Mouse (Mus musculus) retina, postnatal 7 days (tissue): ENCODE results near the gene Gm20604.

Source experiments
- DNase-seq: peaks from one replicate; pipeline ENCODE4 v3.0.0-alpha.2; 2012; ENCODE audit warnings: low read depth, low spot score

The Gm20604 gene

DNA sequence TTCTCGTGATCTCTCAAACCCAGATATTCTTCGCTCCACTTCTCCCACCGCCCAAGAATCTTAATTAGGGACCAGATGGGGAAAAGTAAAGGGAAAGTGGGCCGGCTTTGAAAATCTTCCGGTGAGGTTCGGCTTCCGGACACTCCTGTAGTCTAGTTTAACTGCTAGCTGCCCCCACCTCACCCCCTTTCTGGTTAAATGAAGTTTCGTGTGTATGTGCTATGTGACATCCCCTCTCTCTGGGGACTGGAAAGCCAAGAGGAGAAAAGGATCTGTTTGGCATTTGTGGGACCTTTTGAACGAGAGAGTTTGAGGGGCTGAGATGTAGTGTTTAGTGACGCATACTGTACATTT lies at the start of gene Gm20604:
Gene Gm20604, minus strand, starts transcription at position 270 of the 354 bp plus-strand sequence.
- DNase-seq: no peak

DNA sequence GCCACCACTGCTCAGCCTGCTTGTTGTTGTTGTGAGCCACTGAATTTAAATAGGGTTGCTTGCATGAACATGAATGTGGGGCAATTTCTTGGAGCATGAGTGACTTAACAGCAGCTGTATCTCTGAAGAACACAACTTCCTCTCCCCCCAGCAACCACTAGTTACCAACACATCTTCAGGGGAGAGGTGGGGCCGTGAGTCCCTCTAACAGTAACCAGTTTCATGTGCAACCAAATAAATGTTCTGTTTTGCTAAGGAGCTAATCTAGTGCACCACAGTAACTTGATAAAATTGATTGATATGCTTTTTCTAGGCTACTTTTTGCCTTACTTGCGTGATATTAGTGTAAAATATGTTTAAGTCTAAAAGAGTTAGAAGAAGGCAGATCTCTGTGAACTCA lies 41.1 kb upstream of the Gm20604 start:
- DNase-seq: no peak

DNA sequence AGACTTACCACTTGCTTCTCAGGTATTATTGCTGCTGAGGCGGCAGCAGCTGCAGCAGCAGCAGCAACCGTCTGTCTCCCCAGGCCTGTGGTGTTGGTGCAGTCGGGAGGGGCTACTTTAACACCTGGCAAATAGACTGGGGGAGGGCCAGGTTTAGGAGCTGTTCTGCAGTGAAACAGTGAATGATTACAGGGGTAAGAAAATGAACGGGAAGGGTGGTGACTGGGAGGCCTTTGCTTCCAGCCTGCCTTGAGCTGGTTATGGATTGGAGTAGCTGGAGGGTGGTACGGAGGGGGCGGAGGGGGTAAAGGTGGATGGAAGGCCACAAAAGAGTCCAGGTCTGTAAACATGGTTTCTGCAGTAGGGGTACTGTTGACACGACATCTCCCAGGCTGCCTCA lies 29.5 kb upstream of the Gm20604 start:
- no peak for DNase-seq

DNA sequence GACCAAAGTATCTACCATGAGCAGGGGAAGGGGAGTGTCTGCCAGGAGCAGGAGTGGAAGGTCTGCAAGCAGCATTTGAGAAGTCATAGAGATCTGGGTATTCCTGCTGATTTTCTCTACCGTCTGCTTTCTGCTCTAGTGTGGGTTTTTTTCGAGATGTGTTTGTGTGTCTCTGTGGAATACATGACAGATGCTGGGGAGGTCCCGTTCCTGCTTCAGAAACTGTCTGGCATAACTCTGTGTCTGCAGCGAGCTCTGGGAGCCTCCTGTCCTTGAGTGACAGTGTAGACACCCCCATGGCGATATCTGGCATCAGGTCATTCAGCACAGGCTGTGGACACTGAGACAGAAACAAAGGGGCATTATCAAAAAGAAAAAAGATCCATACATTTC lies 27.1 kb upstream of the Gm20604 start:
- DNase-seq: no peak

DNA sequence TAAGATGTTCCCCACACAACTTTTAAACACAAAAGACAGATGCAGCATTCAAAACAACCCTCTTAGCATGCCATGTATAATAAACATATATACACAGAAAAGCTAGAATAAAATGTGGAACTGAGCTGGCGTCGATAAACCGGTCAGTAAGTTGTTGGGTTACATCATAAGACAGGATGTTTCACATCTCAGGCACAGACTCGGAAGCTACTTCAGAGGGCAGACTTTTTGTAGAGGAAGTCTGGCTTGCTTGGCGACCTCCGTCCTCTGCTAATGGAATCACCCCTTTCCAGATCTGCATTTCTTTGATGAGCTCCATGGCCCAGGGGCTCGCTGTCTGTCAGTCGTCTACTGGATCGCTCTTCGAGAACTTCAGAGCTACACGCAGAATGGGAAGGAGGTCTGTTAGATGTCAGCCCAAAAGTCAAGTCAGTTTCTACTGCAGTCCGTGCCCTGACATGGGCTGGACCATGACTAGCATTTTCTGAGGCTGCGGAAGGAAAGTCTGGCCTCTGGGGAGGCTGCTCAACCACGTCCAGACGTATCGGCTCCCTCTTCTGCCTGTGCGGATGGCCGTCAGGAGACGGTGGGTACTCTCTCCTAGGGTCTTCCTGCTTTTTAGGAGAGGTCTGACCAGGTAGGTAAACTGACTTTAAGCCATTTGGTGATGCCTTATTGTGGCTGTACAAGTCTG lies 26.6 kb upstream of the Gm20604 start:
- DNase-seq: no peak

DNA sequence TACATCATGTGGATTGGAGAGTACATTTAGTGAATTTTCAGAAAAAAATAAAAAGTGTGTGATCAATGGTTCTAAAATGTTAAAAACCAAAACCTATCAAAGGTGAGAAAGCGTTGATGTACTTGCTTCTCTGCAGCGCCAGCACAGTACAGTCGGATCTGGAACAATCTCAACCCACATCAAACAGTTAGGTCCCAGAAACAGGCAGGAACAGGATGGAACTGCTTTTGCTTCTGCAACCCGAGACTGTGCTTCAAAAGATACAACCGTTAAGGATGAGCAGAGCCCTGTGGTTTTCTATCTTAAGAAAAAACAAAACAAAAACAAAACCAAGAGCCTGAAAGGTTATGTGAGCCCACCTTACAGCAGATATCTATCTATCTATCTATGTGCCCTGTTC lies 24.4 kb upstream of the Gm20604 start:
- no peak for DNase-seq

DNA sequence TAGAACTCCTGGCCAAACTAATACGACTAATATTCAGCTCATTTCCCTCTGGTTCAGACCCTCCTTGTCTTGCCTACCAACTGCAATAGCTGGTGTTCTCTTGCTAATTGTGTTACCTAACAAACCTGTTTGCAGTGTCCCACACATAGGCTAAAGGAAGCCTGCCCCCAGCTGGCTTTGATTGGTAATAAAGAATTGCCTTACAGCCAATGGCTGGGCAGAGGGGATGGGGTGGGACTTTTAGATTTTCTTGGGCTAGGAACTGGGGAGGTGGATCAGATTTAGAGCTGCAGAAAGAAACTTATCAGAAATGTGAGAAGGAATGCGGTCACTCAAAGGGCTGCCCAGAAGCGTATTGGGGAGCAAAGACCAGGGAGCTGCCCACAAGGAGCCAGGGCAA lies 21.0 kb upstream of the Gm20604 start:
- DNase-seq: no peak

DNA sequence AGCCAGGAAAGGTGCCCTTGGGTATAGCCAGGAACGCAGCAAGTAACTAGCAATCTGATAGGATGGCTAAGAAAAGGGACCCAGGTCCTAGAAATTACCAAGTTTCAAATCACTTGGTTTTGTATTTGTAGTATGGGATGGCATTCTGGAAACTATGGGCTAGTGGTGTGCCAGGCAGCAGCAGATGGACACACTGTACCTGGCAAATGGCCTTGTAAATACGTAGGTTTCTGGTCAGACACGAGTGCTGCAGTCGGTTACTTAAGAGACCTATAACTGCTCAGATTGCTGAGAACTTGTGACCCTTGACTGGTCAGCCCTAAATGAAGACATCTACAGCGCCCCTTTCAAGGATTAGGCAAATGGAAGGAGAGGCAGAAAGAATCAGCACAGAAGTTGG lies 19.7 kb upstream of the Gm20604 start:
- no peak for DNase-seq

DNA sequence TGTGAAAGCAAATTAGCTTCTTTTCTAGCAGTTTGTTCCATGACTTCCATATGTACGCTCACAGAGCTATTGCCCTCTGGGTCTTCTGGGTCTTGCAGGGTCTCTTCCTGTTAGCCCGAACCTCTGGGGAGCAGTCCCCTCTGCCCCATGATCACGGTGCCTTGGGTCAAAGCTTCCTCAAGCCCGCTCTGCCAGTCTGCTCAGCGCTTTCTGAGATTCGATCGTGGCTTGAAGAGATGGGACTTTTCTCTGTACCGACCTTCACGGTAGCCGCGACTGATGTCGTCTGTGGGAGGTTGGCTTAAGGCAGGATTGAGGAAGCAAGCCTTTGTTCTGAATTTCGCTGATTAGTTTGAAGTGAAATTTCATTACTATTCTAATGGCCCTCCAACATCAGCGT lies 17.6 kb upstream of the Gm20604 start:
- DNase-seq: no peak

DNA sequence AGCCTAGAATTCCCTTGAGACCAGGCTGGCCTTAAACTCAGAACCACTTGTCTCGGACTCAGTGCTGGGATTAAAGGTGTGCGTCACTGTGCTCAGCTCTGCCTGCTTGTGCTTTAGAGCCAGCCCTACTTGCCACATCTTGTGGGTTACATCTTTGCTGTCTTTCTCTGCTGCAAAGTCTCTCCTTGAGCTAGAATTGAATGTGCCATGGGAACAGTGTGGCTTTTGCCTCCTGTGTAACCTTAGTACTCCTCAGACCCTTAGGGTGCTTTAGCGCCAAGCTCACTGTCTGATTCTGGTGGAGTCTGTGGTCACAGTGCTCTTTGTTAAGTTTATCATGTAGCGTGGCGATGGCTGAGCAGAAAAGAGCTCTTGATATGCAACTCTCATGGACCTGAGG lies 14.2 kb upstream of the Gm20604 start:
- DNase-seq: no peak

DNA sequence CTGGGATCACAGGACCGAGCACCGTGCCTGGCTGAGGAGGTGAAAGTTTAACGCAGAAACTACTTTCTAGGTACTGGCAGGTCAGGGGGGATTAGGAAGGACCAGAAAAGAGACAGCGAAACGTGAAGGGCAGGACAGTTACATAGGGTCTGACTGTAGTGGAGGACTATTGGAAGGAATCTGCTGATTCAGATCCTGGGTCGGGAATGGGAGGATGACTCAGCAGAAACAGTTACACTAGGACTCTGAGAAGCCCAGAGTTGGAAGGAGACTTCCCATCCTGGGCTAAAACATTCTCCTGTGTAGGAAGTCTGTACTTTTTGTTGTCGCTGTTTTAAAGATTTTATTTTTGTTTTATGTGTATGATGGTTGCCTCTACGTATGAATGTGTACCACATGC lies 13.1 kb upstream of the Gm20604 start:
- no peak for DNase-seq

DNA sequence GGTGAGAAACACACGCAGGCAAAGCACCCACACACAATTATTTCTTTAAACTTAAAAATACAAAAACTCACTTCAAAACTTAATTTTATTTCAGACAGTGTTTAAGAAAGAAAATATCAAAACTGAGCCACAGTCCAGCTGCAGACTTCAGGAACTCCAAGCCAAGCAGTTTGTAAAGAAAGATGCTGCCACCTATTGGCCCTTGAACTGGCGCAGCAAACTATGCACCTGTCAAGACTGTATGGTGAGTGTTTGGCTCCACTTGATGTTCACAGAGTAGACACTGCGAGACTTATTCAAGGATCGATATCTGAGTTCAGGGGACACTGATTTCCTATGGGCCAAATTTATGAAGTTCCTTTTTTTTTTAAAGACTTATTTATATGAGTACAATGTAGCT lies 10.5 kb upstream of the Gm20604 start:
- DNase-seq: no peak

DNA sequence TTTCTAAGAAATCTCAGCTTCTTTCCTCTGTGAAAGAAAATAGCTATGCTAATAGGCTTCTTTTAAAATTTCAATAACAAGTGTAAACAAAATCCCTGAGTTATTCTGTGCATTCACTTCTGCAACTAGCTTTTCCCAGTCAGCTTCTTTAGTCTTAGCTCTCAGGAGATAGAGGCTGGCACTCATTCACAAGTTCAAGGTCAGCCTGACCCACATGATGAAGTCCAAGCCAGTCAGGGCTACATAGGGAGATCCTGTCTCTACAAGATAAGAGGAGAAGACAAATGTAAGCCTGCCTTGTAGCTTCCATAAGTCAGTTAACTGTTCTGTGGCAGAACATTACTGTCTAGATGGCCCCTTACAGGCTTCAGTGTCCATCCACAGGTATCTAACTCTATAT lies 5.2 kb upstream of the Gm20604 start:
- no peak for DNase-seq

DNA sequence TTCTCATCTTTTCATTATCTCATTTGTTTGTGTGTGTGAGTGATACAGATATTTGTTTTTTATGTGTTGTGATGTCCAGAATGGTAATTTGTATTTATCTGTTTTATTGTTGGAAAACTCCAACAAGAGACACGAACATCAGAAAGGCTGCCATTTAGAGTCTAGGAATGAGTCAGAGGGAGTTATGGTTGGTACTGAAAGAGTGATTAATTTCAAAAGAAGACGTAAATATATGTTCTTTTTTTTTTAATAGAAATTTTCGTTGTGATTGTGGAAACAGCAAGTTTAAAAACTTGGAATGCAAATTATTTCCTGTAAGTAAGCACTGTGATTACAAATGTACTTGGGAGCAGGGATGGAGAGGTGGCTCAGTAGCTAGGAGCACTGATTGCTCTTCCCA lies 3.2 kb upstream of the Gm20604 start:
- no peak for DNase-seq

DNA sequence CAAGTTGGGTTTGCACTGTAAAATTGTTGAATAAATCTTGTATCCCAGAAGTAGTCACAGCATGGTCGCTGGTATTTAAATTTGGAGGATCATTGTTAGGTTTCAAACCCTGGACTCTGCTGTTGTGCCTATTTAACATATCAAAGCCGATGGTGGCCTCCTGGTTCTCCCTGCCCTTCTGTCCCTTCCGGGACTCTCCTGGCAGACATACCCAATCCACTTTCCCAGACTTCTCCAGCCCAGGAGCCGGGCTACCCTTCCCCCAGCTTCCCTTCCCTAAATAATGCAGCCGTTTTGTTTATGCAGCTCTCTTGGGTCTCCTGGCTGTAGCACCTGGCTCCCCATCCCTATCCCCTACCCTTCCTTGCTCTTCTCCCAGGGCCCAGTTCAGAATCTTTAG lies 464 bp upstream of the Gm20604 start:
- no peak for DNase-seq

DNA sequence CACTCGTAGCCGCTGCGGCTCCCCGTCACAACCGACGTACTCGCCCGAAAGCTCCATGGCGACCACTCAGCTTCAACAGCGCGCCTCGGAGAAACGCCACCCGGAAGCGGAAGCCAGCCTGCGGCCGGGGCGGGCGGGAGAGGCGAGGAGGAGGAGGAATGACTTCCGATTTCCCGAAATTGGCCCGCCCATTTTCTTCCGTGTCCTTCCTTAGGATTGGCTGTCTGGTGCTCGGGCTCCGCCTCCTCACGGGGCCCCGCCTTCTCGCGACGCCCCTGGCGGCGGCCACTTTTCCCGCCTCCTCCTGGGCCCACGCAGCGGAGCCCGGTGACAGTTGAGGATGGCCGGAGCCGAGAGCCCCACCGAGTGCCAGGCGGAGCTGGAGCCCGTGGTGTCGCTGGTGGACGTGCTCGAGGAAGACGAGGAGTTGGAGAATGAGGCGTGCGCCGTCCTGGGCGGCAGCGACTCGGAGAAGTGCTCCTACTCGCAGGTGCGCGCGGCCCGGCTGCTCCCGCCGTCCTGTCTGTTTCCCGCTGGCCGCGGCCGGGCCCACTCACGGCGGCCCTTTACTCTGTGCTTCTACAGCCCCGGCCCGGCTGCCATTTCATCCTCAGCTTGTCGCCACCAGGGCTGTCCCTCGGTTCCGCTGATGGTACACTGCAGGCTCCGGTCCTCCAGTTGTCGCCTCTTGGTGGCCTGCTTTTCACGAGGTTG lies 626 bp downstream of the Gm20604 start, which contains the start of the genes Gm28051, Gon7 and Ubr7:
Gene Gm28051, minus strand, starts transcription at position 77 of the 714 bp plus-strand sequence.
Gene Gon7, minus strand, starts transcription at position 115 of the 714 bp plus-strand sequence.
Gene Ubr7, plus strand, starts transcription at position 279 of the 714 bp plus-strand sequence.
- peak; percentile 96 for DNase-seq

DNA sequence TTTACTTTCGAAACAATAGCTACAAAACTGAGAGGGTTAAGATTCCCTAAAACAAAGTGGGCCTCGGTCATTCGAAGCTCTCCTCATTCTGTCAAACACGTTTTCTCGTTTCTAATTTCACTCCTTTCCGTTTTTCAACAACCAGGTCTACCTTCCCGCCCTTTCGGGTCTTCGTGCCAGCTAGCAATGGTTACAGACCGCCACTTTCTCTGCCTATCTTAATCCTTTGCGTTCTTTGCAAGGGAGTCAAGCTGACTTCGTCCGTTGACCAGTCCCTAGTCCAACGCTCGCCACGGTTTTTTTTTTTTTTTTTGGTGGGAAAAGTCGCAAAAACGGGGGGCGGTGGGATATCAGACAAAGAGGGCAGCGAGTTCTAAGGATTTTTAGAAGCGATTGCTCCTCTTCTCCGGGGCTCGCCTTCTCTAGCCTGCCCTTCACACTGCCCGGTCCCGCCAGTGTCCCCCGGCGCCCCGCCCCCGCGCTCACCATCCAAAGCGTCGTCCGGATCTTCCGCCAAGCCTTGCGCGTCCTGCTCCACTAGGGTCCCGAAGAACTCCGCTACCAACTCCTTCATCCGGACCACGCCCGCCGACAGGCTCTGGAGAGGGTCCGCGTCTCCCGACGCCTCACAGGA lies 1.3 kb downstream of the Gm20604 start:
- no peak for DNase-seq

DNA sequence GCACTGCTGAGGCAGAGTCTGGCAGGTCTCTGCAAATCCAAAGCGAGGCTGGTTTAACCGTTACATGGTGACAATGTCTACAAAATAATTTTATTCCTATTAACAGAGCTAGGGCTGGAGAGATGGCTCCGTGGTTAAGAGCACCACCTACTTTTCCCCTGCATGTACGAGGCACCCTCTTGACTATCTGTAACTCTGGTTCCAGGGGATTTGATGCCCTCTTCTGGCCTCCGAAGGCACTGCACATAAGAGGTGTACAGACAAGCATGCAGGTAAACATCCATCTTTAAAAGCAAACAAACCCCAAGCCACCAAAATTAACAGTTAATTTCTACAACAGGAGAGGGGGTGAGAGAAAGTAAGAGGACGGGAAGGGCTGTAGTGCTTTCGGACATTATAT lies 2.2 kb downstream of the Gm20604 start:
- DNase-seq: no peak

DNA sequence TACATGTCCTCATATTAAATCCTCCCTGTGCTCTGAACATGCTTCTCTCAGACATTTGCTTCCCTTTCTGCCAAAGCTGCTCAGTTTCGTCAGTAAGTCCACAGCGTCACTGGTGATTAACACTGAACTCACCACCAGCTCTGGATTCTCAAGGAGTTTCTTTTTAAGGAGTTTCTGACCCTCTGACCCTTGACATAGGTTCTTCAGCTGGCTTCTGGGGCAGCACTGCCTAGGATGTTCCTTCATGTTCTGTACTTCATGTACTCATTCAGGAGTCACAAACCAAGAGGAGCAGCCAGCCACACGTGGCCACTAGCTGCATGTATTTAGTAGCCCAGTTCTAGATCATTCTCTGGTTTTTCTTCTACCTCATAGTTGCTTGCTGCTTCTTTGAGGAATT lies 10.2 kb downstream of the Gm20604 start:
- DNase-seq: no peak

DNA sequence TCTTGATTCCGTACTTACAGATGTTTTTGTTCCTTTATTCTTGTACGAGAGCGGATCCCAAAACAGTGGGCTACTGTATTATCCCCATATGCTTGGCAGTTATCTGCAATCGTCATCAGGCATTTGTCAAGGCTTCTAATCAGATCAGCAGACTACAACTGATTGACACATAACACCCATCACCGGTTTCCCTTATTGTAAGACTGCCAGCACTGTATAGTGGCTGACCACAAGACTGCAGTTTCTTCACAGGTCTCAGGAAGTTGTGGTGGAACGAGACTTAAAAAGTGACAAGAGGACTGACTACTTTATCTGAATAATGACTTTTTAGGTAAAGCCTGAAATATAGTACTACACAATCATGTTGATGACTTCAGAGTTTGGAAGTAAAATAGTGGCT lies 13.6 kb downstream of the Gm20604 start:
- DNase-seq: no peak

DNA sequence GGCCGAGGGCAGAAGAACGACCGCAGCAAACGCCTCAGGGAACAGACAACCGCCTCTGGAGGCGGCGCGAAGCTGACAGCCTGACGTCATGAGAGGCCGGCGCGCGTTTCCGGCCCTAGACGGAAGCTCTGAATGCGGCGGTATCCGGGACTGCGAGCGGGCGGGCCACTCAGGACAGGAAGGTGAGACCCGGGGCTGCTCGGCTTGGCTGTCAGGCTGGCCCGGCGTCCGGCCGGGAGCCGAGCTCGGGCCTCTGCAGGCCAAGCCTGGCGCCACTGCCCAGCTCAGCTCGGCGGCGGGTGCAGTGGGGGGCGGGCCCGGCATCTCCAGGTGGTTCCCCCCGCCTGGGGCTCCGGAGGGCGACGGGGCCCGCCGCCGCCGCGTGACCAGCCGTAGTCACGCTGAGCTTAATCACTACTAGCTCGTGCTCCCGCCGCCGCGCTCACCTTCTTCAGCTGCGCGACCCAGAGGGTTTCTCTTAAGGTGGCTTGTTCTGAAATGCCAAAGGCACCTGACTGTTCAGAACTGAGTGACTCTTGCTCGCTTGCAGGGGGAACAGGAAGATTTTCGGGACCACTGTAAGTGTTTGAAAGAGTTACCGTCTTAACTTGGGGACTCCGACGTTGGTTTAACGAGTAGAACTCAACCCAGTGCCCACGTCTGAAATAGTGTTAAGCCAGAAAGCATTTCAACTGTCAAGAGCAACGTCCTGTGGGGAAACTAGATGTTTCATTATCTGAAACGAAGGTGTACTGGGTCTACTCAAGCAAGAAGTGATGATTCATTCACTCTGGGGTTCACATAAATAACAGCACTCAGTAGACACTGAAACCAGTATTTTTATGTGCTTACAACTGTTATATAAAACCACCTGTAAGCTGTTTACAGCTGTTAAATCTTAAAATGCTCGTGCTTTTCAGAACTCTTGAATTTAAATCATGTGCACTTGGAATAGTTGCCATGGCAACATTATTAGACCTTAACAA lies 14.6 kb downstream of the Gm20604 start, which contains the start of the genes Moap1 and Tmem251:
Gene Moap1, minus strand, starts transcription at position 73 of the 986 bp plus-strand sequence.
Gene Tmem251, plus strand, starts transcription at position 174 of the 986 bp plus-strand sequence.
- peak; percentile 83 for DNase-seq
